Mouse (Mus musculus) heart, embryonic 13.5 days (tissue): ENCODE results near the gene Edn2. TPM values are rescaled to one million over a fixed set of nuclear protein-coding genes. Genes with fewer than 3 reads are reported as not detected.

Experiments
- ATAC-seq: fragments of 200-750 bp; cut with Nextera tagmentation; 2 replicates; pipeline ENCODE4 v1.8.0; 2017; ENCODE audit warnings: moderate TSS enrichment; ENCODE audit not compliant: insufficient number of reproducible peaks, low FRiP score, low TSS enrichment; ENCODE audit errors: extremely low read depth
- H3K27ac ChIP-seq: fragments of 300-500 bp; sonication (generic); replicated peaks from 2 replicates; pipeline ENCODE4 v1.5.1; 2015; ENCODE audit warnings: moderate library complexity, mild to moderate bottlenecking, inconsistent platforms
- H3K27me3 ChIP-seq: fragments of 300-500 bp; sonication (generic); replicated peaks from 2 replicates; pipeline ENCODE4 v1.6.1; 2015; ENCODE audit warnings: mild to moderate bottlenecking, inconsistent platforms
- H3K36me3 ChIP-seq: fragments of 300-500 bp; sonication (generic); 2 replicates; pipeline ENCODE4 v1.6.1; 2015; ENCODE audit warnings: mild to moderate bottlenecking, inconsistent platforms
- H3K4me1 ChIP-seq: fragments of 300-500 bp; sonication (generic); 2 replicates; pipeline ENCODE4 v1.6.1; 2015; ENCODE audit warnings: inconsistent platforms
- H3K4me2 ChIP-seq: fragments of 300-500 bp; sonication (generic); 2 replicates; pipeline ENCODE4 v1.6.1; 2015; ENCODE audit warnings: inconsistent platforms, mild to moderate bottlenecking, moderate library complexity
- H3K4me3 ChIP-seq: fragments of 300-500 bp; sonication (generic); 2 replicates; pipeline ENCODE4 v1.5.1; 2015; ENCODE audit warnings: moderate library complexity, mild to moderate bottlenecking, inconsistent platforms
- H3K9ac ChIP-seq: fragments of 300-500 bp; sonication (generic); 2 replicates; pipeline ENCODE4 v1.6.1; 2015; ENCODE audit warnings: inconsistent platforms, mild to moderate bottlenecking, moderate library complexity
- H3K9me3 ChIP-seq: fragments of 300-500 bp; sonication (generic); 2 replicates; pipeline ENCODE4 v1.6.1; 2016; ENCODE audit warnings: inconsistent platforms
- WGBS: fragments of 180-500 bp; shearing (Covaris S2); methylation state at CpG from one replicate; pipeline ENCODE4 v1.1.7; 2015; ENCODE audit warnings: mixed read lengths; 5-methylcytosine and 5-hydroxymethylcytosine counted together
- polyA plus RNA-seq: library from polyadenylated mRNA; unstranded; fragments of >200 nt; fragmentation: Nextera tagmentation; extraction: Ambion mirVana; gene quantifications from 2 replicates; pipeline ENCODE4 v1.2.1, GENCODE M21; 2015

Edn2 gene
- polyA plus RNA-seq, 1 experiment from 2014 or later = 0.96 TPM

GRCm38 (mm10) chr4:120153736-120154135 lies 7.3 kb upstream of the Edn2 start:
- Histone ChIP-seq H3K4me1 (peaks cover 19% of the 10 kb centered on the region), H3K36me3 (no peaks in the 10 kb centered on the region), H3K4me3 (no peak overlapping the region), H3K9me3 (no peaks in the 10 kb centered on the region), H3K27me3 (peaks cover 5% of the 10 kb centered on the region; the same call in 1 of the 2 replicates), H3K27ac (no peak overlapping the region), H3K4me2 (no peak overlapping the region), H3K9ac (no peak overlapping the region)
- no peak for ATAC-seq
- 71% methylated on average over 3 of the region's 3 CpGs for WGBS

- WGBS = 23% methylated on average over 5 of the region's 5 CpGs
- 0 out of 2 replicates have a peak, but pooled peaks have one; percentile 6 for ATAC-seq
- H3K27ac ChIP-seq = peak overlapping the region; percentile 13
Observed at GRCm38 (mm10) chr4:120158714-120159310, 2.2 kb upstream of the Edn2 start.

GRCm38 (mm10) chr4:120162586-120162985 lies 1.6 kb downstream of the Edn2 start:
- no peak overlapping the region for H3K27ac ChIP-seq
- no peak for ATAC-seq
- no peaks in the 10 kb centered on the region for H3K36me3 ChIP-seq
- H3K4me1 ChIP-seq = peaks cover 49% of the 10 kb centered on the region
- 75% methylated on average over 8 of the region's 8 CpGs for WGBS
- no peaks in the 10 kb centered on the region for H3K9me3 ChIP-seq
- no peak overlapping the region for H3K4me3 ChIP-seq
- H3K9ac ChIP-seq = no peak overlapping the region
- H3K27me3 ChIP-seq = peaks cover 22% of the 10 kb centered on the region
- 0 out of 2 replicates have a peak overlapping the region, but pooled peaks have one; percentile 10 for H3K4me2 ChIP-seq

More at GRCm38 (mm10) chr4:120158714-120159310, 2.2 kb upstream of the Edn2 start:
- H3K4me2 ChIP-seq = no peak overlapping the region
- H3K4me3 ChIP-seq = no peak overlapping the region
- no peaks in the 10 kb centered on the region for H3K36me3 ChIP-seq
- peaks cover 16% of the 10 kb centered on the region; the same call in 1 of the 2 replicates for H3K27me3 ChIP-seq
- H3K9me3 ChIP-seq = no peaks in the 10 kb centered on the region
- peaks cover 46% of the 10 kb centered on the region for H3K4me1 ChIP-seq
- peak overlapping the region; percentile 60 for H3K9ac ChIP-seq

GRCm38 (mm10) chr4:120163242-120163641 lies 2.2 kb downstream of the Edn2 start:
- Histone ChIP-seq H3K9ac (0 out of 2 replicates have a peak overlapping the region, but pooled peaks have one; percentile 33), H3K27ac (0 out of 2 replicates have a peak overlapping the region, but pooled peaks have one; percentile 3), H3K36me3 (no peaks in the 10 kb centered on the region), H3K4me1 (peaks cover 46% of the 10 kb centered on the region), H3K4me2 (no peak overlapping the region), H3K9me3 (no peaks in the 10 kb centered on the region), H3K27me3 (peaks cover 22% of the 10 kb centered on the region), H3K4me3 (no peak overlapping the region)
- ATAC-seq = no peak
- WGBS = 23% methylated on average over 11 of the region's 11 CpGs

- no peaks in the 10 kb centered on the region for H3K36me3 ChIP-seq
- 86% methylated on average over 5 of the region's 5 CpGs for WGBS
- H3K27me3 ChIP-seq = peaks cover 22% of the 10 kb centered on the region
- H3K9me3 ChIP-seq = no peaks in the 10 kb centered on the region
- H3K27ac ChIP-seq = no peak overlapping the region
- no peak overlapping the region for H3K4me2 ChIP-seq
- no peak for ATAC-seq
- peaks cover 46% of the 10 kb centered on the region for H3K4me1 ChIP-seq
- no peak overlapping the region for H3K9ac ChIP-seq
- H3K4me3 ChIP-seq = no peak overlapping the region
Observed at GRCm38 (mm10) chr4:120164316-120164715, 3.3 kb downstream of the Edn2 start.

GRCm38 (mm10) chr4:120167778-120168177 lies 6.8 kb downstream of the Edn2 start:
- Histone ChIP-seq H3K4me1 (peaks cover 48% of the 10 kb centered on the region), H3K27ac (no peak overlapping the region), H3K9ac (no peak overlapping the region), H3K4me2 (no peak overlapping the region), H3K27me3 (peaks cover 7% of the 10 kb centered on the region; the same call in 1 of the 2 replicates), H3K4me3 (no peak overlapping the region), H3K9me3 (no peaks in the 10 kb centered on the region), H3K36me3 (no peaks in the 10 kb centered on the region)
- WGBS = 82% methylated on average over 6 of the region's 6 CpGs
- ATAC-seq = no peak

GRCm38 (mm10) chr4:120168346-120168745 lies 7.3 kb downstream of the Edn2 start:
- Histone ChIP-seq H3K4me3 (no peak overlapping the region), H3K36me3 (no peaks in the 10 kb centered on the region), H3K4me2 (no peak overlapping the region), H3K9ac (no peak overlapping the region), H3K27me3 (peaks cover 5% of the 10 kb centered on the region; the same call in 1 of the 2 replicates), H3K9me3 (no peaks in the 10 kb centered on the region), H3K4me1 (peaks cover 42% of the 10 kb centered on the region), H3K27ac (no peak overlapping the region)
- 73% methylated on average over 4 of the region's 4 CpGs for WGBS
- no peak for ATAC-seq

- Histone ChIP-seq H3K4me1 (peaks cover 35% of the 10 kb centered on the region), H3K27ac (no peak overlapping the region), H3K36me3 (no peaks in the 10 kb centered on the region), H3K4me2 (no peak overlapping the region), H3K9me3 (no peaks in the 10 kb centered on the region), H3K9ac (no peak overlapping the region), H3K4me3 (no peak overlapping the region), H3K27me3 (no peaks in the 10 kb centered on the region)
- no peak for ATAC-seq
- 58% methylated on average over 9 of the region's 9 CpGs for WGBS
Observed at GRCm38 (mm10) chr4:120170387-120170936, 9.5 kb downstream of the Edn2 start.

GRCm38 (mm10) chr4:120172050-120172684 lies 11.2 kb downstream of the Edn2 start:
- no peaks in the 10 kb centered on the region for H3K36me3 ChIP-seq
- 0 out of 2 replicates have a peak overlapping the region, but pooled peaks have one; percentile 1 for H3K27ac ChIP-seq
- no peaks in the 10 kb centered on the region for H3K9me3 ChIP-seq
- H3K4me3 ChIP-seq = no peak overlapping the region
- no peak for ATAC-seq
- WGBS = 15% methylated on average over 7 of the region's 7 CpGs
- no peak overlapping the region for H3K9ac ChIP-seq
- H3K4me1 ChIP-seq = peaks cover 35% of the 10 kb centered on the region
- H3K4me2 ChIP-seq = no peak overlapping the region
- no peaks in the 10 kb centered on the region for H3K27me3 ChIP-seq

- H3K9ac ChIP-seq = no peak overlapping the region
- H3K4me2 ChIP-seq = no peak overlapping the region
- ATAC-seq = no peak
- no peaks in the 10 kb centered on the region for H3K4me1 ChIP-seq
- 79% methylated on average over 4 of the region's 4 CpGs for WGBS
- H3K4me3 ChIP-seq = no peak overlapping the region
- peaks cover 8% of the 10 kb centered on the region; the same call in 1 of the 2 replicates for H3K27me3 ChIP-seq
- no peak overlapping the region for H3K27ac ChIP-seq
- no peaks in the 10 kb centered on the region for H3K36me3 ChIP-seq
- H3K9me3 ChIP-seq = no peaks in the 10 kb centered on the region
Observed at GRCm38 (mm10) chr4:120179123-120179522, 18.1 kb downstream of the Edn2 start.

GRCm38 (mm10) chr4:120180535-120180934 lies 19.5 kb downstream of the Edn2 start:
- Histone ChIP-seq H3K27me3 (peaks cover 22% of the 10 kb centered on the region), H3K27ac (no peak overlapping the region), H3K36me3 (no peaks in the 10 kb centered on the region), H3K9ac (no peak overlapping the region), H3K4me3 (no peak overlapping the region), H3K4me2 (no peak overlapping the region), H3K9me3 (no peaks in the 10 kb centered on the region), H3K4me1 (no peaks in the 10 kb centered on the region)
- no peak for ATAC-seq
